Mouse (Mus musculus): ENCODE results near the gene Kif12. TPM values are rescaled to one million over a fixed set of nuclear protein-coding genes. Genes with fewer than 3 reads are reported as not detected.

Gene Kif12
- polyA plus RNA-seq, 1 experiment: not detected

DNA sequence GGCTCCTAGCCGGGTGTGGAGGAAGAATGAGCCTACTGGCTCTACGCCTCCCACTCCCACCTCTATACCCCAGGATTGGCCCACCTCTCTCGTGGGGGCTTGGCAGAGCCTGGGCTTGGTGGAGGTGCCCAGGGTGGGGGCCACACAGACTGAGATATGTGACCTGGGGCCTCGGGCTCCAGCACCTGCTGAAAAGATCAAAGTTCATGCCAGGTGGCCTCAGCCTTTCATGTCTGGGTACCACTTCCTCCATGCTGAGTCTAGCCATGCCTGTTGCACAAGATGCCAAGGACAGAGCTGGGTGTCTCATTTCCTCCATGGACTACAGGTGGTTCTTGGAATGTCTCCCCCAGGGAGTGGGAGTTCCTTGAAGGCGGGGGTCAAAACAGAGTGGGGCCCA is 5.6 kb downstream of the Kif12 start:
- Histone ChIP-seq H3K27ac (ENCODE audit: insufficient read depth, low read length) (no peak overlapping the region), H3K4me1 (ENCODE audit: control insufficient read depth, insufficient read depth, low read length) (no peaks in the 10 kb centered on the region), H3K4me3 (ENCODE audit: insufficient read depth, low read length) (no peak overlapping the region)
- TF ChIP-seq CTCF (IDR thresholded peaks at IDR 0.05; ENCODE audit: extremely low read depth, insufficient read depth, low read length) (no peak), POLR2A (IDR thresholded peaks at IDR 0.05; ENCODE audit: extremely low read depth, insufficient read depth, low read length) (no peak)

DNA sequence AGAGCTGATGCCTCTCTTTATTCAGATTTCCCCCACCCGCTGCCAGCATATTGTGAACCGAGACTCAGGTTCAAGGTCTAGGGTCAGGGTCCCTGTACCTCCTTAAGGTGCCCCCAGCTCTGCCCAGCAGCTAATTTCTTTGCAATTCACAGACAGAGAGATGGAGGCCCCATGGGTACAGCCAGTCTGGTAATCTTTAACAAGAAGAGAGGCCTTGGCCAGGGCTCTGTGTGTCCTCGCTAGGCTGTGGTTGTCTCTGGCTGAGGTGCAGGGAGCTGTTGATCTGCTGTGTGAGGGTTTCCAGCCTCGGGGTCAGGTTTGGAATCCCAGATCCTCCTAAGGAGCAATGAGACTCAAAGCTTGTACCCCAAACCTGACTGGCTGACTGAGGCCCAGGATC is 6.3 kb downstream of the Kif12 start:
- no peaks in the 10 kb centered on the region for H3K4me1 ChIP-seq (ENCODE audit: control insufficient read depth, insufficient read depth, low read length)
- no peak overlapping the region for H3K27ac ChIP-seq (ENCODE audit: insufficient read depth, low read length)
- no peak for TF ChIP-seq CTCF (IDR thresholded peaks at IDR 0.05; ENCODE audit: extremely low read depth, insufficient read depth, low read length)
- TF ChIP-seq POLR2A (IDR thresholded peaks at IDR 0.05; ENCODE audit: extremely low read depth, insufficient read depth, low read length): no peak
- H3K4me3 ChIP-seq (ENCODE audit: insufficient read depth, low read length): no peak overlapping the region

DNA sequence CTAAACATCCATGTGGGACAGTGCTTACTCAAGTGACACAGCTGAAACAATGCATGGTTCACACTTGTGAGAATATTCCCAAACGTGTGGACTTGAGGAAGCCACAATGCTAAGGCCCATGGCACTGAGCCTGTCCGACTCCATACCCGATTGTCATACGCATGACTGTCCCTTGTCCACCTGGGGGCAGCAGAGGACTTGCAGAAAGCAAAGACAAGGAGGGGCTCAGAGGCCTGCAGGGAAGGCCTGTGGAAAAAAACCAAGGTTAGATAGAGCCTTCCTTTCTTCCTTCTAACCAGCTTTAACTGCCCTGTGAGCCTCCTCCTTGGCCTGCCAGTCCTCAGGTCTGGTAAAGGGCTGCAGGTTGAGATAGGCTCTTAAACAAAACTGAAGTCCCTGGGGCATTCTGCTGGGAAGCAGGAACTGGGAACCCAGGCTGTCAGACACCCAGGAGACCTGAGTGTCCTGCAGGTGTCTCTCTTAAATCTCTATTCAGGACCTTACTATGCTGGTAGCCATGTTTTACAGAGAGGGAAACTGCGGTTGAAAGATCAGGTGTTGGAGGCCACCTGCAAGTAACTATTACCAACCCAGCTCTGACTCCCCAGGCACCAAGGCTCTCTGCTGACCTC is 12.9 kb downstream of the Kif12 start:
- Histone ChIP-seq H3K4me1 (ENCODE audit: control insufficient read depth, insufficient read depth, low read length) (no peaks in the 10 kb centered on the region), H3K27ac (ENCODE audit: insufficient read depth, low read length) (no peak overlapping the region), H3K4me3 (ENCODE audit: insufficient read depth, low read length) (no peak overlapping the region)
- TF ChIP-seq CTCF (IDR thresholded peaks at IDR 0.05; ENCODE audit: extremely low read depth, insufficient read depth, low read length) (peak; percentile 95), POLR2A (IDR thresholded peaks at IDR 0.05; ENCODE audit: extremely low read depth, insufficient read depth, low read length) (no peak)

DNA sequence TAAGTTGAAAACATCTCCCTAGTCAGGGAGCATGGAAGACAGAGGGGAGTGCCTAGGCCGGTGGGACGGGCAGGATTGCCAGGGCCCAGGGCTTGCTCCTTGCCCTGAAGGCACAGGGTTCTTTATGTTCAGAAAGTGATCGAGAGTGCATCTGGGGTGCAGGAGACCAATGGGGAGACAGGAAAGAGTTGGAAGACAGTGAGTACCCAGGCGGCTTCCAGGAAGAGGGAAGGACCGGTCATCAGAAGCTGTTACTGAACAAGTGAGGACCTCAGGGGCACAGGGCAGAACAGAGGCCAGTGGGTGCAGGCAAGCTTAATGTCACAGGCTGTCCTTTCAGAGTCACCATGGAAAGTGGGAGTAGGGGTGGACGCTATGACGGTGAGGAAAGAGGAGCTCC is 13.7 kb downstream of the Kif12 start:
- TF ChIP-seq POLR2A (IDR thresholded peaks at IDR 0.05; ENCODE audit: extremely low read depth, insufficient read depth, low read length) (no peak), CTCF (IDR thresholded peaks at IDR 0.05; ENCODE audit: extremely low read depth, insufficient read depth, low read length) (no peak)
- Histone ChIP-seq H3K4me1 (ENCODE audit: control insufficient read depth, insufficient read depth, low read length) (no peaks in the 10 kb centered on the region), H3K4me3 (ENCODE audit: insufficient read depth, low read length) (no peak overlapping the region), H3K27ac (ENCODE audit: insufficient read depth, low read length) (no peak overlapping the region)

DNA sequence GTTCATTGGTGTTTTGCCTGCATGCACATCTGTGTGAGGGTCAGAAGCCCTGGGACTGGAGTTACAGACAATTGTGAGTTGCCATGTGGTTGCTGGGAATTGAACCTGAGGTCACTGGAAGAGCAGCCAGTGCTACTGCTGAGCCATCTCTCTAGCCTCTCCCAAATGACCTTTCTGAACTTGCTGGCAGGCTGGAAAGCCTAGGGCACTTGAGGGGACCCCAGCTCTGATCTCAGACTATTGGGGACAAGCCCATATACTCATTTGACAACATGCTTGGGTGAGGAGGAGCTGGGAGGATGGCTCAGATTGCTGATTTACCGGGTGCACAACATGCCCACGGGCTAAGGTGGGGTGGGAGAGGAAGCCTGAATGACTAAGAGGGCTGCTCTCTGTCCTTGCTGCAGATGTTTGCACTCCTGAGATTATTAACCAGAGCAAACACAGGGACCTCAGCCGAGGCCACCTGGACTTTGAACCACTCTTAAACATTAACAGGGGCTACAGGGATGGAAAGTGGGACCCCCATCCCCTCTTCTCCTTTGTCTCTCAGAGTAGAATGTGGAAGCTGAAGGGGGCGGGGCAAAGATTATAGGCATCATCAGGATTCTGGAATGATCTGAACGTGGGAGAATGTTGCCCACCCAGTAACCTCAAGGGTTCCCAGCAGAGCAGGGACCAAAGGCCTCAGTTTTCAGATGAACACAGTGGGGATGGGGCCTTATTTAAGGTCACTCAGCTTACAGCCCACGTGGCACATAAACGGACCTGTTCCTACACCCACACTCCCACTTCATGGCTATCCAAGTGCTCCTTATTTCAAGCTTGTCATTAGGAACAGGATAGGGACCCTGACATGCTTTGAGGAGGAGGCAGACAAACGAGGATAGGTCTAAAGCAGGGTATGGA is 15.0 kb downstream of the Kif12 start:
- TF ChIP-seq POLR2A (IDR thresholded peaks at IDR 0.05; ENCODE audit: extremely low read depth, insufficient read depth, low read length): no peak
- TF ChIP-seq CTCF (IDR thresholded peaks at IDR 0.05; ENCODE audit: extremely low read depth, insufficient read depth, low read length): no peak
- no peaks in the 10 kb centered on the region for H3K4me1 ChIP-seq (ENCODE audit: control insufficient read depth, insufficient read depth, low read length)
- no peak overlapping the region for H3K27ac ChIP-seq (ENCODE audit: insufficient read depth, low read length)
- no peak overlapping the region for H3K4me3 ChIP-seq (ENCODE audit: insufficient read depth, low read length)

DNA sequence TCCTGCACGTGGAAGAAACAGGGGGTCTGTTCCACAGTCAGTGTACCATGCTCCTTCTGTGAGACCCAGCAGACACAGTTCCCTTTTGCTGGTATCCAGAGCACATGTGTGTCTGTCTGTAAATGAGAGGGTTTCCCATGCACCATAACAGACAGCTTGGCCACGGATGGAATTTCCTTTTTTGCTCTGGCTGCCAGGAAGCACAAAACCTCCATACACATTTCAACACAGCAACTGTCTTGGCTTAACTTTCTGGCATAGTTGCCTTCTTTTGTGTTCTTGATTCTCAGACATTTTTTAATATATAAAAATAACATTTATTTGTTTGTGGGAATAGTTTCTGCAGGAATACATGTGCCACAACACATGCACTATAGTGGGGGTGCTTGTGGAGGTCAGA is 16.3 kb downstream of the Kif12 start:
- TF ChIP-seq CTCF (IDR thresholded peaks at IDR 0.05; ENCODE audit: extremely low read depth, insufficient read depth, low read length): no peak
- no peak for TF ChIP-seq POLR2A (IDR thresholded peaks at IDR 0.05; ENCODE audit: extremely low read depth, insufficient read depth, low read length)
- Histone ChIP-seq H3K4me1 (ENCODE audit: control insufficient read depth, insufficient read depth, low read length) (no peaks in the 10 kb centered on the region), H3K27ac (ENCODE audit: insufficient read depth, low read length) (no peak overlapping the region), H3K4me3 (ENCODE audit: insufficient read depth, low read length) (no peak overlapping the region)

DNA sequence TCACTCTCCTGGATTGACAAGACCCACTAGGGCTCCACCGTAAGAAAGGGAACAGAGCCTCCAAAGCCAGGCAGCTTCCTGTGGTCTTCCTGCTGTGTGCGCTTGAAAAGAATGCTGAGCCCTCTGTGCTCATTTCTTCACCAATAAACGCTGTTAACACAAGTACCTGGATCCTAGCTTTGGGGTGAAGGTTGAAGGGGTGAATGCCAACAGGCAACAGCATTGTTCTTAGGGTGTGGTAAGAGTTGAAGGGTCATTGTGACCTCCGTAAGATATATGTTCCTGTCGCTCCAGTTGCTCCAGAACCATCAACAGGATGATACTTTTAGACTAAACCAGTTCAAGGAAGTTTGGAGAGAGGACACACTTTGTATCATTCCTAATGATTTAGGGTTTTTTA is 17.2 kb downstream of the Kif12 start, which contains the start of gene Ambp:
TSS of gene Ambp (minus strand) at position 101 of the 400 bp plus-strand sequence.
- TF ChIP-seq CTCF (IDR thresholded peaks at IDR 0.05; ENCODE audit: extremely low read depth, insufficient read depth, low read length) (no peak), POLR2A (IDR thresholded peaks at IDR 0.05; ENCODE audit: extremely low read depth, insufficient read depth, low read length) (no peak)
- H3K4me3 ChIP-seq (ENCODE audit: insufficient read depth, low read length): no peak within 1 kb of the TSS
- H3K27ac ChIP-seq (ENCODE audit: insufficient read depth, low read length): no peak within 1 kb of the TSS
- no peaks in the 10 kb centered on the region for H3K4me1 ChIP-seq (ENCODE audit: control insufficient read depth, insufficient read depth, low read length)

DNA sequence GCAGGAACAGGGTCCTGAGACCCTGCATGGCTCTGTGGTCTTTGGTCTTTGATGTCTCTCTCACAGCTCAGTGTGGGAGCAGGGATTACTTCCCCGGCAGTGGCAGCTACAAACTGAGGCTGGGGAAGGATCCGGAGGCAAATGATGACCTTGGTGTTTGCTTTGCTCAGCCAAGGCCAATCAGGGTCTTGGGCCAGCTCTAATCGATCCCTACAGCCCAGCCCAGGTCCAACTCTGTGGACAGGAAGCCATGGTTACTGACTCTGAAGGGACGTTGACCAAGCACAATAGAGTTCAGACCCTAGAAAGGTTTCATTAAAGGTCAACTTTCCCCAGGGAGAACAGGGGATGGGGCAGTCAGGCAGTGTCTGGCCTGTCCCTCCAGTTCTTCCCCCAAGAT is 17.9 kb downstream of the Kif12 start:
- Histone ChIP-seq H3K4me3 (ENCODE audit: insufficient read depth, low read length) (no peak overlapping the region), H3K27ac (ENCODE audit: insufficient read depth, low read length) (no peak overlapping the region), H3K4me1 (ENCODE audit: control insufficient read depth, insufficient read depth, low read length) (no peaks in the 10 kb centered on the region)
- TF ChIP-seq POLR2A (IDR thresholded peaks at IDR 0.05; ENCODE audit: extremely low read depth, insufficient read depth, low read length) (no peak), CTCF (IDR thresholded peaks at IDR 0.05; ENCODE audit: extremely low read depth, insufficient read depth, low read length) (no peak)

DNA sequence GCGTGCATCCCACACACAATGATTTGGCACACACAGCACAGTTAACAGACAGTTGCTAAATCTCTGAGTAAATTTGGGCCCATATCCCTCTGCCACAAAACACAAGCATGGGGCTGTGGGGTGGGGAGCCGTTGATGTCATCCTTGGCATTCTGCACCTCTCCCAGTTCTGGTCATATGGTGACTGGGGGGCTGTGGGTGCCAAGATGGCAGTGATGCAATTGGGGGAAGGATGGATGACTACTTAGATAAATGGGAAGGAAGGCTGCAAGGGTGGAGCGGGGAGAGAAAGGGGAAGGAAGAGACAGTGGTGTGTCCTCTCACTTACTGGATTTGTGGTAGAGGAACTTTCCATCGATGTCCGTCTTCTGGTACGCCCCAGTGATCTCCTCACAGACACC is 20.8 kb downstream of the Kif12 start:
- no peak for TF ChIP-seq POLR2A (IDR thresholded peaks at IDR 0.05; ENCODE audit: extremely low read depth, insufficient read depth, low read length)
- TF ChIP-seq CTCF (IDR thresholded peaks at IDR 0.05; ENCODE audit: extremely low read depth, insufficient read depth, low read length): no peak
- no peak overlapping the region for H3K4me3 ChIP-seq (ENCODE audit: insufficient read depth, low read length)
- H3K27ac ChIP-seq (ENCODE audit: insufficient read depth, low read length): no peak overlapping the region
- H3K4me1 ChIP-seq (ENCODE audit: control insufficient read depth, insufficient read depth, low read length): no peaks in the 10 kb centered on the region

DNA sequence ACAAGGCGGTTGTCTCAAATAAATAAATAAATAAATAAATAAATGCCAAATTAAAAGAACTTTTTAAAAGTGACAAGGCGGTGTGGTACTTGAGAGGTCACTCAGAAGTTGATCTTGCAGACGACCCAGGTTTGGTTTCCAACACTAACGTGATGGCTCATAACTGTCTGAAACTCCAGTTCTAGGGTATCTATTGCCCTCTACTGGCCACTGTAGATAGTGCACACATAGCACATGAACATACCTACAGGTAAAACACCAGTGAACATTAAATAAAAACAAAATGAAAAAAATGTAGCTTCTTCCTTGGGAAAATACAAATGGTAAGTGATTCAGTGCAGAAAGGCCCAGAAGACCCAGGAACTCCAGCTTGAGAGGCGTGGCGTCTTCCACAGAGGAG is 24.7 kb downstream of the Kif12 start:
- TF ChIP-seq CTCF (IDR thresholded peaks at IDR 0.05; ENCODE audit: extremely low read depth, insufficient read depth, low read length) (no peak), POLR2A (IDR thresholded peaks at IDR 0.05; ENCODE audit: extremely low read depth, insufficient read depth, low read length) (no peak)
- Histone ChIP-seq H3K27ac (ENCODE audit: insufficient read depth, low read length) (no peak overlapping the region), H3K4me1 (ENCODE audit: control insufficient read depth, insufficient read depth, low read length) (no peaks in the 10 kb centered on the region), H3K4me3 (ENCODE audit: insufficient read depth, low read length) (no peak overlapping the region)
